Mouse (Mus musculus): ENCODE results near the gene Gm27027.

Gm27027 gene

DNA sequence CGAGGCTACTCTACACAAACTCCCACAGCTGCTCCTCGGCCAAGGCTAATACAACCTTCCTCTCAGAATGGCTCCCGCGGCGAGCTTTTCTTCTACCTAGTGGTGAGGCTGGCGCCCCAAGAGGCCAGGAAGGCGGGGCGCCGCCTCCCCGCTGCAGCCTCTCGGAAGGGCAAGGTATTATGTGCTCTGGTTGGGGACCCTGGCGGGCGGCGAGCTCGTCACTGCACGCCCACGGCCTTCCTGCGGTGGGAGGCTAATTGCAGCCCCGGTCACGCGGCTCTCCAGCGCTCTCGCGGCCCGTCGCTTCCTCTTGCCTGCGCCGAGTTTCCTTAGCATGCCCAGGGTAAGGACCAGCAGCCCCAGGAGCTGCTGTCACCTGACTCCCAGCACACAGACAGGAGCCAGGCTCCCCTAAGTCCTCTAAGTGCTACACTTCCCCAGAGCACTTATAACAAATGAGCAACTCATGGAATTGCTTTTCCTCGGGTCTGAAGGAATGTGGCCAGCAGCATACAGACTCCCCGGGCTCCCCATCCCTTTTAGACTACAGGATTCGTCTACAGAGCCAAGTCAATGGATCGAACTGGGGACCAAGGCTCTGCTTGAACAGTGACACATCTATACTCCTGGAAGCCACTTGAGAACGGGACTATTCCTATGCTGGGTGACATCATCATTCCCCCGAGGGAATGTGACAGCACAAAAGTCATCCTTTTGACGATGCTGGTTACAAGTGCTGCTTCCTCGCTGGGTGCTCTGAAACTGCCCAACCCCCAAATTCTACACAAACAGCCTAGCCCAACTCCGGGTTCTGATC, 19.5 kb downstream of the Gm27027 start:
- peak; percentile 15 for DNase-seq (ENCODE audit: low spot score)

DNA sequence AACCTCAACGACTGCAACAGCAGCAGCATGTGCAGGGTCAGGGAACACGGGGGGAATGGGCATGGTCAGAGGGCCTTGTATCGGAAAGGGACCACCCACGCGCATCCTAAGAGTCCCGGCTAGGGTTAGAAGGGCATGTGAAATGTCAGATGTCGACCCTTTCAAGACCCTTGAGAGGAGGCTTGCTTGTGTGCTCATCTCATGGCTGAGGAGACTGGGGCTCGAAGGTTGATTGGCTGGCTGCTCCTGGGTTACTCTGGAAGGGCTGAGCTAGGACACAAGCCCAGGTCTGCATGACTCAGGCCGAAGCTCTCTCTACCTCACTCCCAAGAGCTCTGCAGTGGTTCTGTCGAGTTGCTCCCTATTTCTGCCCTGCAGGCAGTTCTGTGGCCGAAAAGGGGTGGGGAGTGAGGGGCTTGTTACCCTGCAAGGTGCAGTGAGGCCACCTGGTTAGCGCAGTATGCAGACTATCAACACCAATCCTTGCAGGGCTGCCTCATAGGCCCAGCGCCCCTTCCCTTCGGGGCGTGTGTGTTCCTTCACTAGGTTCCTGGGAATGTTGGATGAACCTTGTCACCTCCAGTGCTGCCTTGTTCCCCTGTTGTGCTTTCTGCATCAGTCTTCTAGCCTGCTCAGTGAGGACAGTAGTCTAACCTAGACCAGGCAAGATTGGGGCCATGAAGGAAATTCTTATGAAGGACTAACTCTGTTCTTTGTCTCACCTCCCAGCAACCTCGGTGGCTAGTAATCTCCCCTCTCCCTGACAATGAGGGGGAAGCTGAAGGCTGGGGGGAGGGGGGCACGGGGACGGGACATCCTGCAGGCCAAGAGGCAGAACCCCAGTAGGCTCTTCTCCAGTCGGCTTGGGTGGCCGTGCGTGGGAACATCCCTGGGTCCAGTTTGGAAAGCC, 20.4 kb downstream of the Gm27027 start:
- no peak for DNase-seq (ENCODE audit: low spot score)

DNA sequence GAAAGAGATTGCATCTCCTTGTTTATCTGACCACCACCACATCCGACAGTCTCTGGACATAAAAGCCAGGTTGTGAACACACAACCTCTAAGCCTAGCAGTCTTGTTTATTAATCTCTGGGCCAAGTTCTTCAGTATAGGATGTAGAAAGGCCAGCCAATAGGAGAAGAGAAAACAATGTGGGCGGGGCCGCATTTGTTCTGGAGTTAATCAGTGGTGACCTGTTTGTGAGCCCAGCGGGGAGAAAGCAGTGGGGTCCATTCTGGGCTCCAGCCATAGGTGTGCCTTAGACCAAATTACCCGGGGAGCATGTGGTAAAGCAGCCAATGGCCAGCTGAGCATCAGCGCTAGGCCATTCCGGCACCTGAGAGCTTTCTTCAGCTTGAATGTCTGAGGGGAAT, 21.1 kb downstream of the Gm27027 start:
- no peak for DNase-seq (ENCODE audit: low spot score)

DNA sequence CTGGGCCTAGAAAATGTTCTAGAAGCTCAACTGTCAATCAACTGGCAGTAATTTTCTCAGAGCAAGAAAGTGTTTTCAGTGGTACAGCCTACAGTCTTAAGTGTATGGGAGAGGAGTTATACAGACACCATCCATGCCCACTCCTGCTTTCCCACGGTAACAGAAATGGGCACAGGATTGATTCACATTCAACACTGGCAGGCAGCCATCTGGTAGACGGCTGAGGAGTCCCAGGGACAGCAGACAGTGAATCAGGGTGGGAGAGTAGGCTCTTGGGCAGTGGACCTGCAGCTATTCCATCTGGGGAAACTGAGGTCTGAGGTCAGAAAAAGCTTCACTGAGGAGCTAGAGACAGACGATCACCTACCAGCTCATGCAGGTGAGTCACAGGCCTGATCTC, 24.5 kb downstream of the Gm27027 start:
- no peak for DNase-seq (ENCODE audit: low spot score)

DNA sequence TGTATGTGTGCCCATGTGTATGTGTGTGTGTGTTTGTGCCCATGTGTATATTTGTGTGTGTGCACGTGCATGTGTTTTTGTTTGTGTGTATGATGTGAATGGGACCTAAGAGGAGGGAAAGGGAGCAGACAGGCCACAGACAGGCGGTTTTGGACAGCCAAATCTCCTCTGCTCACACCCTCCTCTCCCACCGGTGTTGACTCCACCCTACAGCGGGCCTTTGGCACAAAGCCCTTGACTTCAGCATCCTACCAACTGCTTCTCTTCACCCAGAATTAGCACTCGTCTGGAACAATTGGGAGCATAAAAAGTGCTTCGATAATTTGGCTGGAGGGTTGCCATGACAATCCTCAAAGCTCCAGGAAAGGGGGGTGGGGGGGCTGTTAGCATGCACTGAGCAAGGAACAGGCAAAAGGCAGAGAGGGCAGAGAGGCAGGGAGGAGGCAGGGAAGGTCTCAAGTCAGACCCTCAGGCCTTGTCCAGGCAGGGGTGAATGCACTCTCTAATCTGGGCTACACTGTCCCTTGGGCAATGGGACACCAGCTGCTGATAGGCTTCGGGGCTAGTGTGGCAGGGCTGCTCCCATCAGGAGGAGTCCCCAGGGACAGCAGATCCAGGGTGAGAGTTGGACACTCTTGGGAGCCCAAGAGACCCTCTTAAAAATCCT, 31.5 kb downstream of the Gm27027 start:
- DNase-seq (ENCODE audit: low spot score), result no peak

DNA sequence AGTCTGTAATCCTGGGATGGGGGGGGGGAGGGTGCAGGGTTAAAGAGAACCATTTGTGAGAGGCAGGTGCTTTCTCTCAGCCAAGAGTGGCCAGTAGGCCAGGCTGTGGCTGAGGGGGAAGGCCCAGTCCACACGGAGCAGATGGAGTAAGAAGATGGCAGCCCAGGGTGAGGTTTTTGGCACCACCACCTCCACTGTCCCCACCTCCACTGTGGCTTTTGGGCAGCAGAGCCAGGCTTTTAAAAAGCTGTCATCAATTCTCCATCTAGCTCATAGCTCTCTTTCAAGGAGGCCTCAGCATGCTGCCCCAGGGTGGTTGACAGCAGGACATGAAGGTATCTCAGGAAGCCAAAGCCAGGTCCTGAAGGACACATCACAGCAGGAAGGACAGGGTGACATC, 32.4 kb downstream of the Gm27027 start:
- no peak for DNase-seq (ENCODE audit: low spot score)

DNA sequence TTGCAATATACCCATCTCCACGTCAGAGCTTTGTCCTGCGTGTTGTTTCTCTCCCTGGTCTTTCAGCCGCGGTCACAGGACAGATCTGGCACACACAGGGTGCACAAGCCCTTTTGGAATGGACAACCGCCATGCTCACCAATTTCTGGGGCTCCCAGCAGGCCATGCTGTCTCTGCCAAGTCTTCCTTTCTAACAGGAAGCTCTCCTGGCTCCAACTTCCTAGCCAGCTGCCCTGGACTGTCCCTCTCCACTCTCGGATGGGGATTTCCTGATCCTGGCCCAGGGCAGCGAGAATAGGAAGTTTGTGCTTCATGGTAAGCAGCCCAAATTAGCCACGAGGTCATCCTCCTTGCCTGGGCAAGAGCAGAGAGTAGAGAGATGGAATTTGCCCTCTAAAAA, 34.4 kb downstream of the Gm27027 start:
- no peak for DNase-seq (ENCODE audit: low spot score)

DNA sequence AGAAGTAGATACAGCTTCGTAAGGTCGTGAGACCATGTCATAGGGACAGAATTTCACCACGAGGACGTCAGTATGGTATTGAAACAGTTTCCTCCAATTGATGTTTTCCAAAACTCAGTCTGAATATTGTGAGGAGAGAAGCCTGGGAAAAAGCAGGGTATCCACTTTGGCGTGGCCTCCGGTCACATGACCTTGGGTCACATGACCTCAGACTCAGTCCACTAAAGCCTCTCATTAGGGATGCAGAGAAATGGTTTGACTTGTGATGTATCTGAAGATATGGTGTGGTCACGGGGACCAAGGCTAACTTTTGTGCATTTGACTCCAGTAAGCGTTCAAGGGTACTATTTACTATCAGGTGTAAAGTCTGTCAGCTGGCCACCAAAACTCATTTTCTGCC, 36.8 kb downstream of the Gm27027 start:
- no peak for DNase-seq (ENCODE audit: low spot score)

DNA sequence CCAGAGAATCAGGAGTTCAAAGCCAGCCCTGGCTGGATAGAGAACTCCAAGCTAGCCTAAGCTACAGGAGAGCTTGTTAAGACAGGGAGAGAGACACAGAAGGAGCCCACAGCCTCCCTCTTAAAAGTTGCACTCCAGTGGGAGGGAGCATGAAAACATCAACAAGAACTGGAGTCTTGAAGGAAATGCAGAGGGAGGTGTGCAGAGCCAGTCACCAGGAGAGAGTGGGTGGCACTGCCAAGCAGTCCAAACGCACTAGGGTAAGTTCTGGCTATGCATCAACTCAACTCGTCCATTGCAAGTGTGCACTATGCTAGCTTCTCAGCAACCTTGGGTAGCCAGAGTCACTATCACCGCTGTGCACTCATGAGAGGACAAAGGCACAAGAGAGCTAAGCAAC, 37.9 kb downstream of the Gm27027 start:
- DNase-seq (ENCODE audit: low spot score), result no peak

DNA sequence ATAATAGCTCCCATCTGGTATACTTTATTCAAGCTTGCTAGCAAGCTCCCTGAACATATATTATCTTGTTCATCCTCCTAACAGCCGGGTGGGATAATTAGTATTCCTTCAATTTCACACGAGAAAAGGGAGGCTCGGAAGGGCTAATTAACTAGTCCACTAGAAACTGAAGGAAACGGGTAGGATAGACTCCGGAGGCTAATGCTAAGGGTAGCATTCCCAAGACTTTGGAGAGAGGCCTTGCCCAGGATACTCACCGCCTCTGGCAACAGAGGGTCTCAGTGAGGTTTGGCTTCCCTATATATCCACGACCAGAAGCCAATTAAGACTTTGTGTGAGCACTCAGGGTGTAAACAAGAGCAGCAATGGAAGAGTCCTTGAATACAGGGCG, 38.4 kb downstream of the Gm27027 start:
- DNase-seq (ENCODE audit: low spot score), result no peak

DNA sequence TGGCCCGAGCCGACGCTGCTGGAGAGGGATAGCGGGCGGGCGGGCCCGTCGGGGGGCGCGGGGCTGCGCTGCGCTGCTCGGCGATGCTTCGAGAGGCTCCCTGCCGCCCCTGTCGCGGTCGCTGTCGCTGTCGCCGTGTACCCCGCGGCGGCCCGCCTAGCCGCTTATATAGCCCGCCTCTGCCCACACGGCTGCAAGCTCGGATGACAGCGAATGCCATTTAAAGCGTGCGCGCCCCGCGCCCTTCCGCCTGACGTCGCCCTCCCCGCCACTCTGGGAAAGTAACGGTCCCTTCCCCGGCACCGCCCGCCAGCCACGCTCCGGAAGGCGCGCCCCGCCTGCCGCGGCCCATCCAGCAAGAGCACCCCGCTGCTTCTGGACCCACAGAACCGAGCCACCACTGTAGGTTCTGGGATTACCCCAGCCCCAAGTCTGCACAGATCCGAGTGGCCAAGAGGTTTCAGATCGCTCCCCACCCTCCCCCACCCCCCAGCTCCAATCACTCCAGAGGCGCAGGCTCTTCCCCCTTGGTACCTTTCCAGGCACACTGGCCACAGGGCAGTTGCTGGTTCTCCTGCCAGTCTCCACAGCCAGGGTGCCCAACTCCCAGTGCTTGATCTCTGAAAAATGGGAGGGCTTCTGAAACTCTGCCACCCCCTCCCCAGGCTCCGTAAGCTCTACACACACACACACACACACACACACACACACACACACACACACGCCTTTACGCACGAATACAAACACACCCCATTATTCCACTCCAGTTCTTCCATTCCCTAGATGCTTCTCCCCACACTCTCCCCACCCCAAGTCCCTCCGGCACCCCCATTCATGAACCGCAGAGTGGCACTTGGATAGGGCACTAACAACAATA, 39.0 kb downstream of the Gm27027 start, which contains the start of gene Gm13889:
Gene Gm13889, minus strand, starts transcription at position 294 of the 877 bp plus-strand sequence.
- DNase-seq (ENCODE audit: low spot score), result no peak

DNA sequence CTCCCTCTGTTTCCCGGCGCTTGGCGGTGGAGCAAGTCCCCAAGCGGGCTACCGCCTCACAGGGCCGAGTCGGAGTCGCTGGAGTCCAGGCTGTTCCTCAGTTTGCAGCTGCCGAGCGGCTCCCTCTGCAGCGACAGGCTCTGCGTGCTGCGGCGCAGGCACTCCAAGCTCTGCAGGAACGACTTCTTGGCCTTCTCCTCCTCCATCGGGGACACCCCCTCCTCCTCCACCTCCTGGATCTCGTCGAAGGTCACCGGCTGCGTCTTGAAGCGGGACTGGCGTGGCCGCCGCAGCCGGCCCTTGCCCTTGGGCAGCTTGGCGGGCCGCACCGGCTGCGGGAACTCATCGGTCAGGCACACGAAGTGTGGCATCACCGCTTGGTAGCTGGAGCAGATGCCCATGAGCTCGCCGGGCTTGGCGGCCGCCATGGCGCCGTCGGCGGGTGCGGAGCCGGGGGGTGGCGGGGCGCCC, 39.8 kb downstream of the Gm27027 start:
- no peak for DNase-seq (ENCODE audit: low spot score)

DNA sequence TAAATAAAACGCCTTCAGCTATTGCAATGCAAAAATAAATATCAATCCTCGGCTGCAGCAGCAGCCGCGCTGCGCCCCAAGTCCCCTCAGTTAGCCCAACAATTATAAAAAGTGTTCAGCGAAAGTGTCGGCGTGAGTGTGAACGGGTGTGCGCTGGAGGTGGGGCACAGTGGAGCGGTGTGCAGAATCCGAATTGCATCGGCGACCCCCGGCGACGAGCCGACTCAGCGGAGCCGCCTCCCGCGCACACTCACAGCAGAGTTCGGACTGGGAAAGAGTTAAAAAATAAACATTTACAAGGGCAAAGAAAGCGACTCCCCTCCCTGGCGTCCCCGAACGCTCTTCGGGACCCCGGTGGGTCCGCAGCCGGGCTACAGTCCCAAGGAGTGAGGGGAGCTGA, 40.3 kb downstream of the Gm27027 start:
- no peak for DNase-seq (ENCODE audit: low spot score)

DNA sequence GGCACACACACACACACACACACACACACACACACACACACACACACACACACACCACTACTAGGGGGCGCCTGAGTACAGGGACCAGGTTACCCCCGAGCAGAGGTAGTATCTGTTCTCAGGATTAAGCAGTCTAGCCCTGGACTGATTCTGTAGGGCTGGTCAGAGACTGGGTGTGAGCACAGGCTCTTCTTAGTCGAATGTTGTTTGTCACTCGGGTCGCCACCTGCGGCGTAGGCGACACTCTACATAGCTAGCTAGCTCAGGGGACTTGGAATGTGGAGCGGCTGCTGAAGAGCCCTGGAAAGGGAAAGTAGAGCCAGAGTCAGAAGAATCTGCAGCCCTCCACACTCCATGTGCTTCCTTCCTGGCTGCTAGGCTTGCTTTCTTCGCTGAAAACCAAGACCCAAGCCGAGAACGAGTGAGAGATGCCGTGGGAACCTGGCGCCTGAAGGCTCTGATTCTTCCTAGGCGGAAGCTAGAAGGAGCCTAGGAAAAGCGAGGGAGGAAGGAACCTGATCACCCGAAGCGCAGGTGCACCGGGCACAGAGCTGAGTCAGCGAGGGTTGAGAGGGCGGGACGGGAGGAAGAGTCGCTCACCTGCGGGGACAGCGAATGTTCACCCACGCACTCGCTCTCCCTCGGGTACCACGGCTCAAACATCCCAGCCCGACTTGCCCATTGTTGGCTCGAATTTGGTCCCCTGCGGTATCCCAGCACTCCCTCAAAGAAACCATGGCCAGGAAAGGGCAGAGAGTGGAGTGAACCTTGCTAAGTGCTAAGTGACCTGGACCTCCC, 41.2 kb downstream of the Gm27027 start:
- no peak for DNase-seq (ENCODE audit: low spot score)

DNA sequence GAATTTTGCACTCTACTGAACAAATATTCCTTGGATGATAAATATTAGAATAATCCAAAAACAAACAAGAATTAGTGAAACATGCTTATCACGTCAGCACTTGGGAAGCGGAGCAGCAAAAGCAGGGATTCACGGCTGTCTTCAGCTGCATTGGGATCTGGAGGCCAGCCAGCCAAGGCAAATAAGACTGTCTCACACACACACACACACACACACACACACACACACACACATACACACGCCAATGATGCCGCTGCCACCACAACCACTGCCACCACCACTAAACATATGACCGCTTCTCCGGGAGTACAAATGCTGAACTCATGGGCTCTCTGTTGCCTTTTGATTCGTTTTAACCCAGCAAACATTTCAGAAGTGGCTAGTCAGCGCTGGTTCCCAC, 42.4 kb downstream of the Gm27027 start:
- no peak for DNase-seq (ENCODE audit: low spot score)

DNA sequence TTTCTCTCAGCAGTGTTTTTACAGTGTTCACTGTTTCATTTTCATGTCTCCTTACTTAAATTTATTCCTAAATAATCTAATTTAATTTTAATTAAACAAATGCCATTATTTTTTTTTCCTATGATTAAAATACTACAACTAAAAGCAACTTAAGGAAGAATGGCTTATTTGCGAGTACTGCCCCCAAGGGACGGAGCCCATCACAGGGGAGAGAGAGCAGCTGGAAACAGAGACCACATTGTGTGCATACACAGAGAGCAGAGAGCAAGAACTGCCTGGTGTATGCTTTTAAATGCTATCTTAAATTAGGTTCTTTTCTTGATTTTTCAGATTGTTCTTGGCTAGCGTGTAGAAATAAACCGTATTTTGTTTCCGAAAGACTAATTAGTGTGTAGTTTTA, 49.2 kb downstream of the Gm27027 start:
- DNase-seq (ENCODE audit: low spot score), result no peak

DNA sequence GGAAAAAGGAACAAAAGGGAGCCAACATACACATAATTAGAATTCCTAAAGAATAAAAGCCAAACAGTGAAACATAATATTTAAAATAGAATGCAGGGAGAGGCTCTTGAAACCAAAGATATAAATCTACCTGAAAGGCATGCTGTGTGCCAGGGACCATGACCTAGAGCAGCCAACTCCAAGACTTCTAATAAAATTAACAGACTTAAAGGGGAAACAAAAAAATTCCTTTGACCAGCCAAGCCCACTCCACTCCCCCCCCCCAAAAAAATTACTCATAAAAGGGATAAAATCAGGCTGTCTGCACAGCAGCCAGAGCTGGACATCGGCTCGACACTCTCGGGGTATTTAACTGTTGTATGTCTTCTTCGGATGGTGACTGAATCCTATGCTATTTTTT, 51.3 kb downstream of the Gm27027 start:
- DNase-seq (ENCODE audit: low spot score), result no peak

DNA sequence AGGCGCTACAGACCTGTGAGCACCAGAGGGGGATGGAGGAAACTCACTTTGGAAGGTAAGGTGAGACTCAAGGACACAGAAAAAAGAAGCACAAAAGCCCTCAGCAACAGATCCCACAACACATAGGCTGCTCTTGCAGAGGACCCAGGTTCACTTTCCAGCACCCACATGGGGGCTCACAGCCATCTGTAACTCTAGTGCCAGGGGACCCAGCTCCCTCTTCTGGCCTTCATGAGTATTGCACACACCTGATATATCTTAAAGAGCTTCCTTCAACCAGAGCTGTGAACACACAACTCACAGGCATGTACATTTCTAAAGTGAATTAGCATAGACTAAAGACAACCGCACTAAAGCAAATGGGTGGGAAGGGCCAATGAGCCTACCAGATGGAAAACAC, 52.1 kb downstream of the Gm27027 start:
- no peak for DNase-seq (ENCODE audit: low spot score)

DNA sequence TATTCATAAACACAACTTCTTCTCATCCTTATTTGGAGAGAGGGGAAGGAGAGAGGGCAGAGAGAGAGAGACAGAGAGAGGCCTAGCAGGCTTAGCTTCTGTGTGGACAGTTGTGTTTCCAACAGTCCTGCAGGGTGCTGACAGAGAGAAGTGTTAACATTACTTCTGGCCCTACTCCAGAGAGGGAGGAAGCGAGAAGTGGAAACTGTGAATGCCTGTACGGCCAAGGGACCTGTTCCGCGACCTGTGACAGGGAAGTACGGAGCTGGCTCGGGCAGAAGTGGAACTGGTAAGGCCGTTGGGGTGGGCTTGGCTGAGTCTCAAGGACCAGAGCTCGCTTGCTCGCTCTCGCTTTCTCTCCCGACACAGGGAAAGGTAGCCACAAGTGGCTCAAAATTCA, 54.5 kb downstream of the Gm27027 start:
- DNase-seq (ENCODE audit: low spot score), result no peak

DNA sequence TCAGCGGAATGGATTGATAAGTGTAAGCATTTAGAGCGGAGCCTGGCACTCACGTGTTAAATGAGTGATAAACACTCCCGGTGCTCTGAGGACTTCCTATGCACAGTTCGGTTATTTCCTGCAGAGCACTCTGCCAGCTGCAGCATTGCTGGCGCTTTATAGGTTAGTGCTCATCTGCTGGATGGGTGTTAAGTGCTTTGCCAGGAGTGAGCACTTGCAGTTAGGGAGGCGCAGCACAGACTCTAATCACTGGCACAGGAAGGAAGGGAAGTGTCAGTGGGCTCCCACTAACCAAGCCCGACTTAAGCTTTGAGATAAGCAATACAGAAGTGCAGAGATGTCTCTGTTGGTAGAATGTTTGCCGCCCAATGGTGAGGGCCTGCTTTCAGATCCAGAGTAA, 57.6 kb downstream of the Gm27027 start:
- no peak for DNase-seq (ENCODE audit: low spot score)

DNA sequence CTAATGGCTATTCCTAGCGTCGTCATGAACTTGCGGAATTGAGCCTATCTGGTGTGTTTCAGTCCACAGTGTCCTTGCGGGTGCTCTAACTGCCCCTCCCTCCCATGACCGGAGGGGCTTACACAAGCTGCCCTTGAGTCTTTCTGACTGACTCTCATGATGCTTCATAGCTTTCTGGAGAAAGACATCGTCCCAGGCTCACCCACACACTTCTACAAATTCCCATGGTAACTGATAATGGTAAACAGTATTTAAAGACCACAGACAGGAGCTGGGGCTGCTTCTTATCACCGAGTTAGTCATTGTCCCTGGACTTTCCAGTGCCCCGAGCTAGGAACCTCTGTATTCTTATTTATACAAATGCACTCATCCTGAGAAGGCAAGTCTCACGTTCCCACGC, 67.3 kb downstream of the Gm27027 start:
- DNase-seq (ENCODE audit: low spot score), result no peak
